Mouse (Mus musculus) limb, embryonic 13.5 days (tissue): ENCODE measurements at regions not wholly inside any gene's neighbourhood (a gene's known extent, or its start where the extent isn't known, plus 50 kb on each side); places are given as distances from the start of the nearest gene placed in this dataset.
A peak's percentile ranks its signal among the peaks of the same experiment; 100 is the strongest.

Source experiments
- ATAC-seq: fragments of 200-750 bp; cut with Nextera tagmentation; 2 replicates; pipeline ENCODE4 v1.8.0; 2017; ENCODE audit warnings: low read depth, moderate number of reproducible peaks, moderate TSS enrichment; ENCODE audit not compliant: low FRiP score
- H3K27ac ChIP-seq: fragments of 300-500 bp; sonication (generic); 2 replicates; pipeline ENCODE4 v1.5.1; 2015; ENCODE audit warnings: inconsistent platforms, mild to moderate bottlenecking, moderate library complexity
- H3K27me3 ChIP-seq: fragments of 300-500 bp; sonication (generic); 2 replicates; pipeline ENCODE4 v1.6.1; 2015; ENCODE audit warnings: mild to moderate bottlenecking, inconsistent platforms
- H3K36me3 ChIP-seq: fragments of 300-500 bp; sonication (generic); 2 replicates; pipeline ENCODE4 v1.6.1; 2015; ENCODE audit warnings: inconsistent platforms, mild to moderate bottlenecking, moderate library complexity
- H3K4me1 ChIP-seq: fragments of 300-500 bp; sonication (generic); 2 replicates; pipeline ENCODE4 v1.6.1; 2015; ENCODE audit warnings: inconsistent platforms
- H3K4me2 ChIP-seq: fragments of 300-500 bp; sonication (generic); replicated peaks from 2 replicates; pipeline ENCODE4 v1.6.1; 2015; ENCODE audit warnings: inconsistent platforms, mild to moderate bottlenecking, moderate library complexity
- H3K4me3 ChIP-seq: fragments of 300-500 bp; sonication (generic); 2 replicates; pipeline ENCODE4 v1.5.1; 2015; ENCODE audit warnings: moderate library complexity, mild to moderate bottlenecking, inconsistent platforms
- H3K9ac ChIP-seq: fragments of 300-500 bp; sonication (generic); 2 replicates; pipeline ENCODE4 v1.6.1; 2015; ENCODE audit warnings: mild to moderate bottlenecking, inconsistent platforms
- H3K9me3 ChIP-seq: fragments of 300-500 bp; sonication (generic); 2 replicates; pipeline ENCODE4 v1.6.1; 2016; ENCODE audit warnings: inconsistent platforms
- WGBS: fragments of 180-500 bp; shearing (Covaris S2); methylation state at CpG from one replicate; pipeline ENCODE4 v1.1.7; 2015; 5-methylcytosine and 5-hydroxymethylcytosine counted together

DNA sequence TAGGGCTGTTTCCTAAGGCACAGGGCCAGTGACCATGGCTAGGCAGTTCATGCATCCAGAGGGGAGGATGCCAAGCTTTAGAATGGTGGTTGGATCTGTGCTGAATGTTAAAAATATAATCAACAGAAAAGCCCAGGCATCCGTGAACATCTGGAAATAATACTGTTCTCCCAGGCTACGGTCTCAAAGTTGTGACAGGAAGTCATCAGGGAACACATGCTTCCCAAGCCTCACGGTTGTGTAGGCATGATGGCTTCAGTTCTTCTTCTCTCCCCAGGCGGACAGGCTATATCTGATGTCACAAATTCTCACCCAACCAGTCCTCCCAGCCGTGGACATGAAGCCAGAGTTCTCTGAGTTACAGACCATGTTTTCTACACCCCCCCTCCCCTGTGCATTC is 275.4 kb downstream of the Cbln1 start:
- 12% methylated on average over 5 of the region's 5 CpGs for WGBS
- Histone ChIP-seq H3K9ac (no peak overlapping the region), H3K36me3 (no peaks in the 10 kb centered on the region), H3K27ac (no peak overlapping the region), H3K27me3 (peaks cover 4% of the 10 kb centered on the region), H3K9me3 (no peaks in the 10 kb centered on the region), H3K4me2 (no peak overlapping the region), H3K4me3 (no peak overlapping the region), H3K4me1 (peaks cover 41% of the 10 kb centered on the region)
- ATAC-seq = no peak

GRCm38 (mm10) chr8:87196050-87196449 is 276.4 kb downstream of the Cbln1 start:
- 48% methylated on average over 5 of the region's 5 CpGs for WGBS
- H3K36me3 ChIP-seq = no peaks in the 10 kb centered on the region
- H3K4me1 ChIP-seq = peaks cover 41% of the 10 kb centered on the region
- H3K27ac ChIP-seq = no peak overlapping the region
- no peak for ATAC-seq
- no peak overlapping the region for H3K4me3 ChIP-seq
- no peak overlapping the region for H3K9ac ChIP-seq
- no peak overlapping the region for H3K4me2 ChIP-seq
- H3K9me3 ChIP-seq = no peaks in the 10 kb centered on the region
- H3K27me3 ChIP-seq = peaks cover 4% of the 10 kb centered on the region

GRCm38 (mm10) chr8:87189791-87190385 is 282.5 kb downstream of the Cbln1 start:
- ATAC-seq = 0 out of 2 replicates have a peak, but pooled peaks have one; percentile 66
- Histone ChIP-seq H3K9me3 (0 out of 2 replicates have a peak, but pooled peaks cover 5% of the 10 kb centered on the region), H3K27me3 (no peaks in the 10 kb centered on the region; the same call in 1 of the 2 replicates), H3K9ac (no peak overlapping the region), H3K4me1 (peaks cover 20% of the 10 kb centered on the region), H3K27ac (peak overlapping the region; percentile 22; the same call in 1 of the 2 replicates), H3K4me3 (no peak overlapping the region), H3K4me2 (peak overlapping the region; percentile 31), H3K36me3 (no peaks in the 10 kb centered on the region)
- WGBS = 24% methylated on average over 13 of the region's 13 CpGs

DNA sequence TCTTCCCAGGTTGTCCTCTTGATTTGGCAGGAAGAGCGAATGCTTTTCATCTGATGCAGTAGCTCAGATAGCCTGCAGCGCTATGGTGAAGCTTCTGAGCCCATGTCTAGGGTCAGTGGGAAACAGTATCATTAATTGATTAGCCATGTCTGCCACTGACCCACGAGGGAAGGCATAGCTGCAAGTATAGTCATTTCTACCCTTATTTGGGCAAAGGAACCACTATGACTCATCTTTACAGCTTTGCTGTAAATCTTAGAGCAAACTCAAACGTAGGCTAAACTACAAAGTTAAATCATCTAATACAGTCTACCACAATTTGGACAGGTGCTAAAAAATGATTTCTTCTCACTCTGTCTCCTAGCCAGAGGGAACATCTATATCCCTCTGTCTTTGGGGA is 289.5 kb downstream of the Cbln1 start:
- Histone ChIP-seq H3K4me3 (no peak overlapping the region), H3K27me3 (no peaks in the 10 kb centered on the region), H3K36me3 (no peaks in the 10 kb centered on the region), H3K4me2 (no peak overlapping the region), H3K27ac (no peak overlapping the region), H3K9ac (no peak overlapping the region), H3K4me1 (peaks cover 4% of the 10 kb centered on the region), H3K9me3 (no peaks in the 10 kb centered on the region)
- WGBS = 52% methylated on average over 4 of the region's 4 CpGs
- no peak for ATAC-seq

- no peaks in the 10 kb centered on the region for H3K27me3 ChIP-seq
- H3K4me2 ChIP-seq = no peak overlapping the region
- no peak for ATAC-seq
- peaks cover 13% of the 10 kb centered on the region for H3K4me1 ChIP-seq
- no peak overlapping the region for H3K27ac ChIP-seq
- H3K36me3 ChIP-seq = no peaks in the 10 kb centered on the region
- no peak overlapping the region for H3K9ac ChIP-seq
- H3K4me3 ChIP-seq = no peak overlapping the region
- 81% methylated on average over 4 of the region's 4 CpGs for WGBS
- H3K9me3 ChIP-seq = no peaks in the 10 kb centered on the region
These were observed 293.5 kb upstream of the N4bp1 start for GRCm38 (mm10) chr8:87178561-87178960.

DNA sequence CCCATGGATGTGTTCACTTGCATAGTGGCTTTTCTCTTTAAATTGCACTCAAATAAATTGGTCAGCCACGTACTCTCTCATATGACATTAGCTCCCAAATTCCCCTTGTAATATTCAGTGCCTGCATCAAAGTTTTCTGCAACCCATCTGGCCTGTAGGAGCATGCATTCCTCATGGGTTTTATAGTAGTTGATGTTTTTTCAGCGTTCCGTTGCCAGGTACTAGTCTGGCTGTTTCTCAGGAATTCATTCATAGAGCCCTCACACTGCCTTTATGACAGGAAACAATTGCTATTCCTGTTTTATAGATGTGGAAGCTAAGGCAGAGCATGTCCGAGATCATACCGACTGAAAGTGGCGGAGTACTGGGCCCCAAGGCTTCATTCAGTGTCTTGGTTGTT is 292.6 kb upstream of the N4bp1 start:
- H3K27me3 ChIP-seq = no peaks in the 10 kb centered on the region
- no peak overlapping the region for H3K4me2 ChIP-seq
- no peak overlapping the region; the same call in 1 of the 2 replicates for H3K9ac ChIP-seq
- WGBS = 29% methylated on average over 6 of the region's 6 CpGs
- H3K9me3 ChIP-seq = no peaks in the 10 kb centered on the region
- peak; percentile 32; the same call in 1 of the 2 replicates for ATAC-seq
- H3K4me1 ChIP-seq = peaks cover 13% of the 10 kb centered on the region
- H3K36me3 ChIP-seq = no peaks in the 10 kb centered on the region
- no peak overlapping the region for H3K4me3 ChIP-seq
- no peak overlapping the region for H3K27ac ChIP-seq

DNA sequence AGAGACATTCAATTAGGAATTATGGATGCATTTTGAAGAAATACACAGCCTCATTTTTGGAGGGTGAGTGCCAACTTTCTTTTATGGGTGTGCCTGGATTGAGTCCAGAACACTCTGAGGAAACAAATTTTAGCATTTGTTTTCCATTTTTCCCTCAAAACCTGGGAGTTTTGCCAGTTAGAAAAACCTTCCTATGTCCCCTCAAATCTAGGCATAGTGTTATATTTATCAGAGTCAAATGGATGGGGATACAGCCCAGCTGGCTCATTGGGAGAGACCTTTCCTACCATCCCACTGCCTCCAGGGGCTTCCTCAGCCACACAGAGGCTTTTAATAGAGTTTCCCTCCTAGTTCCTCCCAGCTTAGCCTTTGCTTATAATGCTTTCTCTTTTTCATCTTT is 290.0 kb upstream of the N4bp1 start:
- no peak overlapping the region for H3K4me3 ChIP-seq
- no peak overlapping the region for H3K9ac ChIP-seq
- H3K27ac ChIP-seq = no peak overlapping the region
- ATAC-seq = no peak
- no peak overlapping the region for H3K4me2 ChIP-seq
- H3K9me3 ChIP-seq = no peaks in the 10 kb centered on the region
- H3K36me3 ChIP-seq = no peaks in the 10 kb centered on the region
- H3K4me1 ChIP-seq = peaks cover 13% of the 10 kb centered on the region
- H3K27me3 ChIP-seq = no peaks in the 10 kb centered on the region

GRCm38 (mm10) chr8:87173720-87174119 is 288.7 kb upstream of the N4bp1 start:
- H3K4me1 ChIP-seq = peaks cover 13% of the 10 kb centered on the region
- no peaks in the 10 kb centered on the region for H3K27me3 ChIP-seq
- H3K9me3 ChIP-seq = no peaks in the 10 kb centered on the region
- H3K9ac ChIP-seq = no peak overlapping the region
- H3K4me2 ChIP-seq = no peak overlapping the region
- H3K36me3 ChIP-seq = no peaks in the 10 kb centered on the region
- H3K27ac ChIP-seq = no peak overlapping the region
- ATAC-seq = no peak
- H3K4me3 ChIP-seq = no peak overlapping the region

GRCm38 (mm10) chr8:87166771-87167170 is 281.7 kb upstream of the N4bp1 start:
- Histone ChIP-seq H3K4me3 (no peak overlapping the region), H3K4me2 (no peak overlapping the region), H3K27ac (no peak overlapping the region), H3K27me3 (no peaks in the 10 kb centered on the region), H3K9ac (no peak overlapping the region), H3K4me1 (no peaks in the 10 kb centered on the region), H3K9me3 (no peaks in the 10 kb centered on the region), H3K36me3 (no peaks in the 10 kb centered on the region)
- ATAC-seq = no peak
- 68% methylated on average over 1 of the region's 1 CpGs for WGBS

DNA sequence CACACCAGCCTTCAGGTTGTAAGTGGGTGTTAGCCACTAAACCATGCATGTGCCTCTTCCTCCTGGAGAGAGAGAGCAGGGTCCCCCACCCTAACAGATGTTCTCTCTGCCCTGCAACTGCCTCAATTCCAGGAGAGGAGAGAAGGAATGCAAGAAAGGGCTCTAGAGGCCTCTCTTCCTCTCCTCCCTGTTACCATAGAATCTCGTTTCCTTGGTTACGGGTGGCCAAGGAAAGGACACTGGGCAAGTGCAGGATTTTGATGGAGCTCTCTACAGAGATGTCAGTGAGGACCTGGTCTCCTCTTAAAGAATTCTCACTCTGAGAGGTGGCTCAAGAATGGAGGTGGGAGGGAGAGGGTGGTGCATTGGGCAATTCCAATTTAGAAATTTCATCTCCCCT is 275.4 kb upstream of the N4bp1 start:
- Histone ChIP-seq H3K9ac (no peak overlapping the region), H3K27me3 (no peaks in the 10 kb centered on the region), H3K36me3 (no peaks in the 10 kb centered on the region), H3K4me2 (no peak overlapping the region), H3K4me3 (no peak overlapping the region), H3K27ac (no peak overlapping the region), H3K4me1 (no peaks in the 10 kb centered on the region), H3K9me3 (no peaks in the 10 kb centered on the region)
- no peak for ATAC-seq
- WGBS = 72% methylated on average over 2 of the region's 2 CpGs

DNA sequence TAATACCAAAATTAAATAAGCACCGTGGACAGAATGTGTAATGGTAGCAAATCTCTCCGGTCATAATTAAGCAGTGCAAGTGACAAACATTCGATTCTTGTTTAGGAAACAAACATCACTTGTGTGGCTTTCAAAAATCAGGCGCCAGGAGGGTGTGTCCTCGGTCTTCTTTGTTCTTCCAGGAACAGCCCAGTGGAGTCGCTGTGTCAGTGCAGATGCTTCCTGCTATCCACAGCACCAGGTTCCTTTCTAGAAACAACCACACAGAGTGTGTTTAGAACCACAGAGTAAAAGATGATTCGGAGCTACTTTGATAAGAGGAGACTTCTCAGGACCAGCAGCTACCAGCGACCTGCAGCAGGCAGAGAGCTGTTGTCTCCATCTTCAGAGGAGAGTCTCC is 273.3 kb upstream of the N4bp1 start:
- Histone ChIP-seq H3K4me2 (no peak overlapping the region), H3K36me3 (no peaks in the 10 kb centered on the region), H3K9ac (no peak overlapping the region), H3K4me3 (no peak overlapping the region), H3K27me3 (no peaks in the 10 kb centered on the region), H3K9me3 (no peaks in the 10 kb centered on the region), H3K4me1 (no peaks in the 10 kb centered on the region), H3K27ac (no peak overlapping the region)
- no peak for ATAC-seq
- 65% methylated on average over 8 of the region's 8 CpGs for WGBS

- 77% methylated on average over 10 of the region's 10 CpGs for WGBS
These were observed 270.9 kb upstream of the N4bp1 start for GRCm38 (mm10) chr8:87155819-87156425.

More at GRCm38 (mm10) chr8:87155819-87156425, 270.9 kb upstream of the N4bp1 start:
- H3K27me3 ChIP-seq = no peaks in the 10 kb centered on the region
- no peak for ATAC-seq
- peaks cover 13% of the 10 kb centered on the region for H3K4me1 ChIP-seq
- H3K9ac ChIP-seq = no peak overlapping the region
- no peaks in the 10 kb centered on the region for H3K36me3 ChIP-seq
- H3K4me2 ChIP-seq = no peak overlapping the region
- no peak overlapping the region for H3K27ac ChIP-seq
- no peak overlapping the region for H3K4me3 ChIP-seq
- no peaks in the 10 kb centered on the region for H3K9me3 ChIP-seq
